Mouse (Mus musculus): ENCODE data around the gene Lrrc32.

DNA sequence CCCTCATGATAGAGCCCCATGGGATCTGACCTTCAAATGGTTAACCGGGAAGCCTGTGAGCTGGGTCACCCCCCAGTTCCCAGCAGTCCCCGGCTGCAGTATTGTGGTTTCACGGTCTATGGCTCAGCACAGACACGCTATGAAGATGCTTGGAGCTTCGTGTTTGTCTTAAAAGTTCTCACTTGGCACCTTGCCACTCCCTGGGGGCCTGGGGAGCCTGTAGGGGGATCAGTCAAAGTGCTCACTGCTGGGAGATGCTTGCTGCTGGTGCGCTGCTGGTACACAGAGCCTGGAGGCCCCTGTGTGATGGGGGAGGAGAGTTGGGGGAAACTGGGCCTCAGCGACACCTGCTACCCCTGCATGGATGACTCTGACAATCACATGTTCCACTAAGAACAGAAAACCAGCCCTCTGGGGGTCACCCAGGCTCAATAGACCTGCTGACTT is 2.6 kb upstream of the Lrrc32 start:
- TF ChIP-seq CTCF (IDR thresholded peaks at IDR 0.05; ENCODE audit: extremely low read depth, insufficient read depth, insufficient read length, insufficient replicate concordance) (no peak), POLR2A (IDR thresholded peaks at IDR 0.05; ENCODE audit: low read depth, low read length) (no peak)
